Comparison of ENCODE assay signal across 9 mouse cellular contexts in the genomic region with DNA sequence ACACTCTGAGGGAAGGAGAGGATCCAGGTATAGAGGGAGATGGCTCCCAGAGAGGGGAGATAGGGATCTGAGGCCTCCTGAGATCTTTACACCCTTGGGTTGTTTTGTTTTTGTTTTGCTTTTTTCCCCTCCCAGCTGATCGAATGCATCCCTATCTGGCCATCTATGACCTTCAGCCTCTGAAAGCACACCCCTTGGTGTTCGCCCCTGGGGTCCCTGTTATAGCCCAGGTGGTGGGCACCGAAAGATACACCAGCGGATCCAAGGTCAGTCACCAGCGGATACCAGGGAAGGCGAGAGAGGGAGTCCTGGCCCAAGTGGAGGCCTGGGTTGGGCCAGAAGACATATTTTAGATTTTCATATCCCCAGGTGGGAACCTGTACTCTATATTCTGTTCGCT. TPM values are rescaled to one million over a fixed set of nuclear protein-coding genes. Genes with fewer than 3 reads are reported as not detected.
DNase-seq lines count a peak whose midpoint lies in the region; ATAC-seq and TF ChIP-seq lines count a peak whose summit lies in the region.
"Had no signal": no experiment of that assay in that cellular context is flagged by ENCODE, and none has a peak within 500 bp of the region (broad histone marks: within the 10 kb centered on the region; RNA-seq: fewer than 3 reads in every experiment).

No protein-coding gene starts in this region.

- H3K9me3 ChIP-seq in E14TG2a.4 (ENCODE audit: low read length): no peaks in the 10 kb centered on the region
- no peaks in the 10 kb centered on the region for H3K9me3 ChIP-seq in heart, postnatal 0 days (replicated peaks; ENCODE audit: control insufficient read depth, low read length)
- no peaks in the 10 kb centered on the region for H3K9me3 ChIP-seq in liver, embryonic 16.5 days (replicated peaks; ENCODE audit: control insufficient read depth, low read length)

- peak overlapping the region; percentile 71 for H3K4me2 ChIP-seq in heart, postnatal 0 days (ENCODE audit: low read depth, low read length)
- peak overlapping the region; percentile 61; the same call in 1 of the 2 replicates for H3K4me2 ChIP-seq in liver, embryonic 16.5 days (ENCODE audit: low read depth, low read length)

- no peak for TF ChIP-seq CTCF in heart, adult 2 months (IDR thresholded peaks at IDR 0.05)
- no peak for TF ChIP-seq CTCF in E14TG2a.4 (conservative IDR thresholded peaks at IDR 0.05; ENCODE audit: low read length)
- TF ChIP-seq CTCF in heart, postnatal 0 days (IDR thresholded peaks at IDR 0.05; ENCODE audit: low read depth): no peak

- no peak for DNase-seq in heart, adult 2 months
- no peak for DNase-seq in heart, postnatal 4 days
- no peak for DNase-seq in heart, postnatal 0 days (ENCODE audit: low spot score)
- no peak for DNase-seq in thymus, postnatal 4 days
- DNase-seq in gastrocnemius, postnatal 4 days (ENCODE audit: low spot score in 2 of 2): no peak
- no peak for DNase-seq in gastrocnemius, adult 8-10 months (ENCODE audit: low spot score in 2 of 2)
- DNase-seq: lung, postnatal 14 days had no signal

- H3K4me1 ChIP-seq in heart, adult 2 months (ENCODE audit: control insufficient read depth, insufficient read depth, low read length): no peaks in the 10 kb centered on the region; the same call in 1 of the 2 replicates
- peaks cover 14% of the 10 kb centered on the region for H3K4me1 ChIP-seq in E14TG2a.4 (replicated peaks; ENCODE audit: low read depth, low read length)
- H3K4me1 ChIP-seq in heart, postnatal 0 days (ENCODE audit: control insufficient read depth, insufficient read depth): peaks cover 8% of the 10 kb centered on the region
- peaks cover 3% of the 10 kb centered on the region; the same call in 1 of the 2 replicates for H3K4me1 ChIP-seq in liver, embryonic 16.5 days (ENCODE audit: control insufficient read depth, low read depth, low read length)

- H3K79me2 ChIP-seq in heart, adult 2 months (replicated peaks; ENCODE audit: control insufficient read depth, insufficient read depth, low read length): no peaks in the 10 kb centered on the region

- TF ChIP-seq POLR2A in heart, adult 2 months (IDR thresholded peaks at IDR 0.05; ENCODE audit: insufficient read depth, low read depth, low read length): no peak

- intact Hi-C loops in heart, adult 2 months (cut with DNase I): loop anchor here (1.0 to 2.0 kb wide), 2 partner anchors 16 to 64 kb away; partner anchors contain the start of gene Psmb6

- H3K4me3 ChIP-seq in heart, adult 2 months: peak overlapping the region; percentile 70
- peak overlapping the region; percentile 87 for H3K4me3 ChIP-seq in E14TG2a.4 (replicated peaks; ENCODE audit: low read length)
- peak overlapping the region; percentile 72 for H3K4me3 ChIP-seq in heart, postnatal 0 days (ENCODE audit: low read depth, low read length)
- H3K4me3 ChIP-seq in liver, embryonic 16.5 days (ENCODE audit: low read depth, low read length): peak overlapping the region; percentile 55; the same call in 1 of the 2 replicates

- ATAC-seq in heart, postnatal 0 days (ENCODE audit: insufficient read depth, low read depth): no peak
- no peak for ATAC-seq in liver, embryonic 16.5 days (ENCODE audit: low read depth)

- 87% methylated on average over 7 of the region's 7 CpGs for WGBS in heart, adult 2 months
- WGBS in heart, postnatal 0 days: 81% methylated on average over 7 of the region's 7 CpGs
- 72% methylated on average over 7 of the region's 7 CpGs for WGBS in liver, embryonic 16.5 days (ENCODE audit: insufficient replicate concordance)

- peak overlapping the region; percentile 76 for H3K9ac ChIP-seq in heart, adult 2 months (ENCODE audit: low read depth, low read length)
- no peak overlapping the region; the same call in 1 of the 2 replicates for H3K9ac ChIP-seq in heart, postnatal 0 days (replicated peaks; ENCODE audit: low read depth, low read length)
- no peak overlapping the region for H3K9ac ChIP-seq in liver, embryonic 16.5 days (ENCODE audit: low read depth, low read length)

- no peaks in the 10 kb centered on the region for H3K27me3 ChIP-seq in heart, adult 2 months (ENCODE audit: control insufficient read depth, insufficient read depth, low read length)
- peaks cover 56% of the 10 kb centered on the region for H3K27me3 ChIP-seq in E14TG2a.4 (ENCODE audit: insufficient read depth, low read length)
- no peaks in the 10 kb centered on the region for H3K27me3 ChIP-seq in heart, postnatal 0 days (ENCODE audit: control insufficient read depth, insufficient read depth, low read length)
- H3K27me3 ChIP-seq in liver, embryonic 16.5 days (ENCODE audit: control insufficient read depth, insufficient read depth, low read depth, low read length): peaks cover 34% of the 10 kb centered on the region

- peak overlapping the region; percentile 83 for H3K27ac ChIP-seq in heart, adult 2 months
- no peak overlapping the region for H3K27ac ChIP-seq in heart, postnatal 0 days (ENCODE audit: low read depth)
- H3K27ac ChIP-seq in liver, embryonic 16.5 days (ENCODE audit: low read length): no peak overlapping the region

- no peak for TF ChIP-seq EP300 in heart, adult 2 months (IDR thresholded peaks at IDR 0.05; ENCODE audit: insufficient read depth, low read depth, low read length)
- TF ChIP-seq EP300 in heart, postnatal 0 days (IDR thresholded peaks at IDR 0.05; ENCODE audit: low read depth): no peak

- H3K36me3 ChIP-seq in heart, adult 2 months (ENCODE audit: control insufficient read depth, insufficient read depth, low read length): no peaks in the 10 kb centered on the region
- no peaks in the 10 kb centered on the region for H3K36me3 ChIP-seq in E14TG2a.4 (ENCODE audit: insufficient read depth, low read length)
- H3K36me3 ChIP-seq in heart, postnatal 0 days (replicated peaks; ENCODE audit: control insufficient read depth, insufficient read depth, low read length): 0 out of 2 replicates have a peak, but pooled peaks cover 6% of the 10 kb centered on the region
- no peaks in the 10 kb centered on the region for H3K36me3 ChIP-seq in liver, embryonic 16.5 days (ENCODE audit: control insufficient read depth, insufficient read depth)

RNA-seq across cellular contexts. Expression of gene Pld2, which starts 1.1 kb away (rescaled TPM):
- total RNA-seq in heart, adult 2 months (2021): 1 to 10 TPM; 4.3 to 5.8 TPM
- polyA plus RNA-seq in heart, adult 2 months (2012; rRNA removed): 15.1 and 21.0 TPM in 2 replicates
- 1 to 10 TPM; 8.3 to 9.3 TPM for total RNA-seq in heart, postnatal 4 days (2021)
- total RNA-seq in heart, postnatal 0 days (2014; rRNA removed; ENCODE audit: low replicate concordance): 14.5 and 18.5 TPM in 2 replicates
- 5.4 and 6.8 TPM in 2 replicates for polyA plus RNA-seq in heart, postnatal 0 days (2015; fragmentation: Nextera tagmentation; extraction: Ambion mirVana)
- polyA plus RNA-seq in liver, embryonic 16.5 days (2015; fragmentation: Nextera tagmentation; extraction: Ambion mirVana): 2.1 and 2.9 TPM in 2 replicates
- total RNA-seq in gastrocnemius, postnatal 4 days (2021): 10 to 100 TPM; 23.4 to 23.6 TPM
- 10 to 100 TPM; 15.3 to 17.8 (median 15.4) TPM for total RNA-seq in gastrocnemius, adult 8-10 months (2022)

RNA-seq across cellular contexts. Expression of gene Gm40193, which starts 8.2 kb away (rescaled TPM):
- not detected for total RNA-seq in heart, adult 2 months (2021)
- not detected in 2 replicates for polyA plus RNA-seq in heart, adult 2 months (2012; rRNA removed)
- total RNA-seq in heart, postnatal 4 days (2021): not detected
- not detected in 2 replicates for total RNA-seq in heart, postnatal 0 days (2014; rRNA removed; ENCODE audit: low replicate concordance)
- not detected in 2 replicates for polyA plus RNA-seq in heart, postnatal 0 days (2015; fragmentation: Nextera tagmentation; extraction: Ambion mirVana)
- not detected in 2 replicates for polyA plus RNA-seq in liver, embryonic 16.5 days (2015; fragmentation: Nextera tagmentation; extraction: Ambion mirVana)
- not detected for total RNA-seq in gastrocnemius, postnatal 4 days (2021)
- total RNA-seq in gastrocnemius, adult 8-10 months (2022): not detected

RNA-seq across cellular contexts. Expression of gene Psmb6, which starts 15.8 kb away (rescaled TPM):
- total RNA-seq in heart, adult 2 months (2021): 100 to 1,000 TPM; 204 to 231 TPM
- polyA plus RNA-seq in heart, adult 2 months (2012; rRNA removed): 296 and 367 TPM in 2 replicates
- total RNA-seq in heart, postnatal 4 days (2021): 100 to 1,000 TPM; 296 TPM
- total RNA-seq in heart, postnatal 0 days (2014; rRNA removed; ENCODE audit: low replicate concordance): 474 and 521 TPM in 2 replicates
- polyA plus RNA-seq in heart, postnatal 0 days (2015; fragmentation: Nextera tagmentation; extraction: Ambion mirVana): 640 and 644 TPM in 2 replicates
- 291 and 307 TPM in 2 replicates for polyA plus RNA-seq in liver, embryonic 16.5 days (2015; fragmentation: Nextera tagmentation; extraction: Ambion mirVana)
- 100 to 1,000 TPM; 349 to 357 TPM for total RNA-seq in gastrocnemius, postnatal 4 days (2021)
- total RNA-seq in gastrocnemius, adult 8-10 months (2022): 100 to 1,000 TPM; 258 to 280 (median 265) TPM

RNA-seq across cellular contexts. Expression of gene Mink1, which starts 21.8 kb away (rescaled TPM):
- 10 to 100 TPM; 41.3 to 46.8 TPM for total RNA-seq in heart, adult 2 months (2021)
- 40.8 and 49.6 TPM in 2 replicates for polyA plus RNA-seq in heart, adult 2 months (2012; rRNA removed)
- total RNA-seq in heart, postnatal 4 days (2021): 10 to 100 TPM; 38.2 to 42.5 TPM
- total RNA-seq in heart, postnatal 0 days (2014; rRNA removed; ENCODE audit: low replicate concordance): 20.4 and 38.0 TPM in 2 replicates
- 5.0 and 5.2 TPM in 2 replicates for polyA plus RNA-seq in heart, postnatal 0 days (2015; fragmentation: Nextera tagmentation; extraction: Ambion mirVana)
- polyA plus RNA-seq in liver, embryonic 16.5 days (2015; fragmentation: Nextera tagmentation; extraction: Ambion mirVana): 4.0 and 6.0 TPM in 2 replicates
- 10 to 100 TPM; 44.8 to 46.3 TPM for total RNA-seq in gastrocnemius, postnatal 4 days (2021)
- total RNA-seq in gastrocnemius, adult 8-10 months (2022): 10 to 100 TPM; 32.5 to 38.7 (median 33.7) TPM

RNA-seq across cellular contexts. Expression of gene Gltpd2, which starts 21.9 kb away (rescaled TPM):
- not detected for total RNA-seq in heart, adult 2 months (2021)
- polyA plus RNA-seq in heart, adult 2 months (2012; rRNA removed): not detected in 2 replicates
- total RNA-seq in heart, postnatal 4 days (2021): not detected
- total RNA-seq in heart, postnatal 0 days (2014; rRNA removed; ENCODE audit: low replicate concordance): not detected in 2 replicates
- 0.34 TPM in 1 of 2 replicates, not detected in the other for polyA plus RNA-seq in heart, postnatal 0 days (2015; fragmentation: Nextera tagmentation; extraction: Ambion mirVana)
- 33.8 and 35.3 TPM in 2 replicates for polyA plus RNA-seq in liver, embryonic 16.5 days (2015; fragmentation: Nextera tagmentation; extraction: Ambion mirVana)
- total RNA-seq in gastrocnemius, postnatal 4 days (2021): under 1 TPM in 1 of 2 experiments, not detected in 1; 0.25 TPM
- total RNA-seq in gastrocnemius, adult 8-10 months (2022): not detected
